Mouse (Mus musculus): ENCODE measurements at regions not wholly inside any gene's neighbourhood (a gene's known extent, or its start where the extent isn't known, plus 50 kb on each side); places are given as distances from the start of the nearest gene placed in this dataset.

DNA sequence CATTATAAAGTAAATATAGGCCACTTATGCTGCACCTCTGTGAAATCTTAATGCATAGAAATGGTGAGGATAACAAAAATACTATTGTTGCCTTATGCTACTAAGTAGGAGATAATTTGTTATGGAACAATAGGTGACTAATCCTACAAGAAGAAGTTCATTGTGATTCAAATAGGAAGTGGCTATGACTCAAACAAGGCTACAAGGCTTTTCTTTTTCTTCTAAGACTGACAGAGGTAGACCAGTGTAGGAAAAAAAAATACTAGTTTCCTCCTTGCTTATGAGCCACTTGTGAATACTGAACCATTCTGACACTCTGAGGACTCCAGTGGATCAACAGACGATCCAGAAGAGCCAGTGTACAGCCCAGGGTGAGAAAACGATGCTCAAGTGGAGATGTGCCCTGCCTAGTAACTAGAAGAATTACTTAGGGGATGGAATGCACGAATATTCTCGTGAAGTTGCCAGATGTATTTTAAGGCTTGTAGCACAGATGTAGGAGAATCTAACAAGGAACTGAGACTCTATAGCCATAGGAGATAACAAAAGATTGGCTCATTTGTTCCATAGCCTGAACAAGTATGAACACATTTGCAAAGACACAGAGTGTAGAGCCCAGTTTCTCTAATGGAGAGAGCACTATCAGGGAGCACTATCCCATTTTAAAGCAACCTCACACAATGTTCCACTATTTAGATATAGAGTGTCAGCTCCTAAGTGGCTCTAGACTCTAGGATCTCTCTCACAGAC, 60.3 kb downstream of the Fzd1 start:
- DNase-seq (ENCODE audit: low spot score in 2 of 2), result no peak

- no peak for DNase-seq (ENCODE audit: low spot score in 2 of 2)
These were observed 61.1 kb downstream of the Fzd1 start for GRCm38 (mm10) chr5:4696701-4697100.

- no peak for DNase-seq (ENCODE audit: low spot score in 2 of 2)
These were observed 68.7 kb downstream of the Fzd1 start for GRCm38 (mm10) chr5:4689130-4689529.

- no peak for DNase-seq (ENCODE audit: low spot score in 2 of 2)
These were observed 82.5 kb downstream of the Fzd1 start for GRCm38 (mm10) chr5:4675316-4675715.

GRCm38 (mm10) chr5:4666381-4666780, 91.5 kb downstream of the Fzd1 start:
- DNase-seq (ENCODE audit: low spot score in 2 of 2), result no peak

DNA sequence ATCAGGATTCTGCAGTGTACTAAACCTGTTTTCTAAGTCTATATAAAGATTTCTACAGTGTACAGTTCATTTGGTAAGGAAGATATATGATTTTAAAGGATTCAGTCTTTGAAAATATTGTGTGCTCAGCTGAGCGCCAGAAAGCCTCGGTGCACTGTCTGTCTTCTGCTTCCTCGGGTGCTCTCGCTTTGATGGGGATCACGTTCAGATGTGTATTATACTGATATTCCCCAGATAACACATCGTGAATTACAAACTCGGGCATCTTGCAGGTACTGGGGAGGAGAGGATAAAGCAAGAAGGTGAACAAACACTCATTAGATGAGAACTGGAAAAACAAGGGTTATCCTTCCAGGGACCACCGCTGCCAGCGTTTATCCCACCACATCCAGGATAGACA, 91.9 kb downstream of the Fzd1 start:
- no peak for DNase-seq (ENCODE audit: low spot score in 2 of 2)

DNA sequence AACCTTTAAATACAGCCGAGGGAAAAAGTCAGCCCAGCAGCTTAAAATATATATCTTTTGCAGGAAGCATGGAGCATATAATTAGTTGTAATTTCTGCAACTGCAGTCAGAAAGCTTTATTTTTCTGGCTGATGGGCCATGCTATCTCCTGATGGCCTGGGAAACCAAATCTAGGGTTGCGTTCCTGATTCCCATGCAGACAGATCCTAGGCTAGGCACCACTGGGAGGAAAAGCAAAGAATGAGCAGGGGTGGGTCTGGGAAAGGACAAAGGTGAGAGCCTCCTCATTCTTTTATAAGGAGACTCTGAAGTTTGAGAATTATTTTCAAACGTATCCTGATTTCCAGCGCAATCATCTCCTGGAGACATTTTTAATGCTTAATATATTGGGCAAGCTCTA, 92.9 kb downstream of the Fzd1 start:
- DNase-seq (ENCODE audit: low spot score in 2 of 2), result no peak

DNA sequence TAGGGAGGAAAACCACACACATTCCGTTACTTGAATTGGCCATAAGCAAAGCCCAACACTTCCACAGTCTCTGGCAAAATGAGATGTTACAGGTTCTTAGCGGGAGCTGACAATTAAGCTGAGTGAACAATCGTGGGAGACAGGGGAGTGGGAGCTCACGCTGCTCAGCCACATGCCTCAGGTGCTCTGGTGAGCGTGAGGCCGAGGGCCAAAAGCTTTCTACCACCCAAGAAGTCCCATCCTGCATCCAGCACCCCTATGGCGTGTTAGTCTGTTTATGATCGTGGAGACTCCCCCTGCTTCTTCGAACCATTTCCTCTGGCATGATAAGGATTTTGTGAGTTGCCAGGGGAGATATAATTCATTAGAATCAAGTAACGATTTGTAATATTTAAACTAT, 93.3 kb downstream of the Fzd1 start:
- DNase-seq (ENCODE audit: low spot score in 2 of 2), result no peak

GRCm38 (mm10) chr5:4662198-4662585, 95.6 kb downstream of the Fzd1 start:
- DNase-seq (ENCODE audit: low spot score in 2 of 2), result no peak

DNA sequence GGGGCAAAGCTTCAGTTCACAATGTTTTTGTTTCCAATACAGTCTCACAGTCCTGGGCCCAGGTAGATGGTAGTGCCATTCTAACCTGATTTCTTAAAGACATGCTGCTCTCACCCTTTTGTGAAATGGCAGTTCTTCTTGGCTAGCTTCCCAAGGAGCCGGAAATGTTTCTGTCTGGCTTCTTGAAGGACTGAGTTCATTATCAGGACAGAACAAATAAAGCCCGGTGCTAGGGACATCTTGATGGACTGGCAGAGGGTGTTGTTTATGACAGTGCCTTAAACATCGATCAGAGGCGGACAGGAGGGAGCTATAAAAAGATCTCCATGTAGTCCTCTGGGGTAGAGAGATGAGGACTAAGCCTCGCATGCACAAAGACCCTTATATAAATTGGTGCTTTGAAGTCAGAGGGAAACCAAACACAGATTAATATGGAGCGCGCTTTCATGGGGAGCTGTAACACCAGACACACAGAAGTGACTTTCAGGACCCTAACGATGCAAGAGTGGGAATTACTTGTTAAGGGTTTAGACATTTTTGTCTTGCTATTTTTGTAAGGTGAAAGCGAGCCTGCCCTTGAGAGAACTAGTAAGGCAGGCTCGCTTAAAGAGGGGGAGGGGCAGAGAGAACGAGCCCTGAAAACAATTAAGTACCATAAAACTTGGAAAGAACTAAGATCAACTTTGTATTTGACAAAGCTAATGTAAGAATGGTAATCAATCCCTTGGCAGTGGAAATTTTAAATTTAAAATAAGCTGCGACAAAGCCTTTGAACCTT, 96.2 kb downstream of the Fzd1 start:
- DNase-seq (ENCODE audit: low spot score in 2 of 2), result no peak

- no peak for DNase-seq (ENCODE audit: low spot score in 2 of 2)
These were observed 99.9 kb downstream of the Fzd1 start for GRCm38 (mm10) chr5:4657982-4658381.

DNA sequence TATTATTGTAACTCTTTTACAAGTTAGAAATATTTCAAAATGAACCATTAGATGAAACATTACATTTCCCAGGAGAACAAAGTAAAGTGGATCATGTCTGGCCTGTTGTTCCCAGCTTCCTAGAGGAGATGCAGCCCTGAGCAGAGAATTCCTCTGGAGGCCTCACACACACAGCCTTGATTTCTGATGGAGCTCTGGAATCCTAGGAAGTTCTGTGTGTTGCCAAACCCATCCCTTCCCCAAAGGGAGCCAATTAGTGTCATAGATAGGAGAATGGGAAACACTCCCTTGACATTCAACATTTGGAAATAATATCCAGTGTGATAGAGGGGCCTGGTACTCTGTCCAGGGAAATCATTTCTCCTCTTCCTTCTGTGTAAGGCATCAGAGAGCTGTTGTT, 103.6 kb downstream of the Fzd1 start:
- DNase-seq (ENCODE audit: low spot score in 2 of 2), result no peak

- no peak for DNase-seq (ENCODE audit: low spot score in 2 of 2)
These were observed 106.5 kb downstream of the Fzd1 start for GRCm38 (mm10) chr5:4651167-4651955.

DNA sequence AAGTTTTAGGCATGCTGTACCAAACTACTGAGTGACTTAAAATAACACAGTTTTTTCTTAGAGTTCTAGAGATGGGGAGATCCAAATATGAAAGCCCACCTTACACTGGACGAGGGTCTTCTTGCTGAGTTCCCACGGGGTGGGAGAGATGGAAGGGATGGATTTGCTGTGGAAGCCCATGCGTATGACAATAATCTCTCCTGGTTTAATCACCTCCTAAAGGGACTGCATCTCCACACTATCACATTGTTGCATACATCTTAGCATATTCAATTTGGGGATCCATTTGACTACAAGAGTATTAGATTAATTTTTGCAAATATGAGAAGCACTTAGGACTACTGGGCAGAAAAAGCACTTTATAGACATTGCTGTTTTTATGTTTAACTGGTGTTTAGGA, 107.1 kb downstream of the Fzd1 start:
- no peak for DNase-seq (ENCODE audit: low spot score in 2 of 2)

DNA sequence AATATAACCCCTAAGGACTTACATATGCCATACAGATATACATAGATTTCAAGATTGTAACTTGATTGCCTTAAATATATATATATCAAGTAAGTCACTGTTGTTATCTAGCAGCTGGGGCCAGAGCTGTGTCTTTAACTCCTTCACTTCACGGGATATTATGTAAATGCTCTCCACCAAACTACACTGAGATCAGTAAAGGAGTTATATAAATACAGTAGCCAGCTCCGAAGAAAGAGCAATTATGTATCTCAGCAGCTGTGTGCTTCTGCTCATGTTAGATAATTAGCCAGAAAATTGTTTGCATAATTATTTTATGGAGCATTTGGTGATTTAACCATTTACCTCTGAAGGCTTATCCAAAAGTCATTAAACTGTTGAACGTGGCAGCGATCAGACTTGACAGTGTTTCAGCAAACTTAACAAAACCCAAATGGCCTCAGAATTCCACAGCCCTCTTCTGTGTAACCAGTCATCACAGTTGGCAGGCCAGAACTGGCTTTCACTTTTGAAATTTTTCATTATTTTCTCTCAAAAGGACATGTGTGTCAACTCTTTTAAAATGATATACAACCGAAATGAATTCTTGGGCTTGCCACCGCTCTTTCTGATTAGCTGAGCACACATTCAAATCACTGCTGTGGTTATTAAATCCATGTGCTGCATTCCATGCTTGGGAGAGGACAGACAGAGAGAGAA, 107.8 kb downstream of the Fzd1 start:
- no peak for DNase-seq (ENCODE audit: low spot score in 2 of 2)

DNA sequence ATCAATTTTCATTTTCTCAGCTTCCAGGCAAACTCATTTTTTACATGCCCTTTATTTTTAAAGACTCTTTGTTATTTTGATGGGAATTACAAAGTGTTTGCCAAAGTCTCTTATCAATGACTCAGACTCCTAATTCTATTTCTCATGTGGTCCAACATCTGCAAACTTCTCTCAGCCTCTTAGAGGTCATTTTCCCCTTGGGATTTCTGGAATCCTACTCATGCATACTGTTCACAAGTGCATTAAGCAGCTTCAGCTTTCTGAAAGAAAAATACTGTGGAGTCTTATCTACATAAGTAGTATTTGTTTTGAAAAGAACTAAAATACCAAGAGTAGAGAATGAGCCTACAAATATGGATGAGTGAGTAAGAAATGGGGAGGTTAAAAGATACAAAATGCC, 116.8 kb downstream of the Fzd1 start:
- DNase-seq (ENCODE audit: low spot score in 2 of 2), result no peak

DNA sequence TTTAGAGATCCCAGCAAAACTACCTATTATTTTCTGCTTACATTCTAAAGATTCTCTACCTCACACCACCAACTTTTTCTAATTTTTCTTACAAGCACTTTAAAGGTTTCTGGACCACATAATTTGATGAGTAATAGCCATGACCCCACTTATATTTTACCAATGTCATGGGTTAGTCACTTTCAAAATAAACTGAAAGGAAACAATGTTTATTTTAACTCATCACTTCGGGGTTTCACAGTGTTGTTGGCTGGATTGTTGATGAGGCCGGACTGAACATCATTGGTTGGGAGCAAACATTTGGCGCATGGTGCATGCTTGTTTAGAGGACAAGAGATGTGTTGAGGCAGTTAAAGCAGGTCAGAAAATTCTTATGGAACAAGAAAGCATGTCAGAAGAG, 124.1 kb downstream of the Fzd1 start:
- no peak for DNase-seq (ENCODE audit: low spot score in 2 of 2)

- no peak for DNase-seq (ENCODE audit: low spot score in 2 of 2)
These were observed 132.6 kb downstream of the Fzd1 start for GRCm38 (mm10) chr5:4625206-4625605.

DNA sequence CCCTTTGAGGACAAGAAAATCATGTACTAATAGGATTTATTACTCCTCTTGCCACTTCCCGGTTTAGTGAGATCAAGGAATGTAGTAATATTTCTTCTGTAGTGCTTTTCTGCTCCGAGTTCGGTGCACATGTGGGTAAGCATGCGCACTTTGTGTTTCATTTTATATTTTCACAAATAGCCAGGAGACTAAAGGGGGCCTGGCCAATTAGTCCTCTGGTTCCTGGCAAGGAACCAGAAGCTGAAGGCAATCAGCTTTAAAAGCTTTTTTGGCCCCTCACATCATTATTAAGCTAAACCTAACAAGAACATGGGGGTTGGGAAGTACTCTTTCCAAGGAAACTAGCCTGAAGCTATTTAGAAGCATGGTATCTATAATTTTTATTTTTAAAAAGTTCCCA, 134.2 kb downstream of the Fzd1 start:
- DNase-seq (ENCODE audit: low spot score in 2 of 2), result no peak

DNA sequence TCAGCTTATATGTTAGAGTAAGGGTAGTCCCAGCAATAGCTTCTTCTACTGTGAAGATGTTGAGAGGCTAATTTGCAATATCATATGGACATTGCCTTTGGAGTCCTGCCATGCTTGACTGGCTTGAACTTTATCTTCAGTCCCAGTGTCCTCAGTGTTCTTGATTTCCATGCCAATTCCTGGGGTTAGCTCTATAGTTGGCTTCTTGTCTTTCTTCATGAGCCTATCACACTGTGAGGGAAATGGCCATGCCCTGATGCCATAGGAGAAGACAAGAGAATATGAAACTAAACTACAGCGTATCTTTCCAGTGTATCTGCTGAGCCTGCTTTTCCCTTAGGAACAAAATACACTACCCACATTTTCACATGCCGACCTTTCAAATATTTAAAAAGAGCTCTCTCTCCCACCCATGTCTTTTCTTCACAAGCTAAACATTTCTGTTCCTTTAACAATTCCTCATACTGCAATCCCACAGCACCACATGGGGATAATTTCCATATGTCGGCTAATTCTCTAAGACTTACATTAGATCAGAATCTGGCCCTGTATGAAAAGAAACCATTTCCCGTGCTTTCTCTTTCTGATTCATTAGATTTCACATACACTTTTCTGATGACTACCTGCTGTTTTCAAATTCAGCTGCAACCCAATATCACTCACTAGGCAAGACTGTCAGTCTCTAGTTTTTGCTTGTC, 137.2 kb downstream of the Fzd1 start:
- no peak for DNase-seq (ENCODE audit: low spot score in 2 of 2)

- no peak for DNase-seq (ENCODE audit: low spot score in 2 of 2)
These were observed 142.6 kb downstream of the Fzd1 start for GRCm38 (mm10) chr5:4615233-4615632.

All from frontal cortex, postnatal 14 days (tissue).